Mouse (Mus musculus) forebrain, embryonic 16.5 days (tissue): ENCODE measurements around the gene Timp3. TPM values are rescaled to one million over a fixed set of nuclear protein-coding genes. Genes with fewer than 3 reads are reported as not detected.
A peak's percentile ranks its signal among the peaks of the same experiment; 100 is the strongest.

ENCODE experiments used
- ATAC-seq: fragments of 200-750 bp; cut with Nextera tagmentation; 2 replicates; pipeline ENCODE4 v1.8.0; 2017; ENCODE audit warnings: mild to moderate bottlenecking, moderate library complexity
- H3K27ac ChIP-seq: fragments of 300-500 bp; sonication (generic); 2 replicates; pipeline ENCODE4 v1.5.1; 2014; ENCODE audit warnings: low read length, control low read depth
- H3K27me3 ChIP-seq: fragments of 300-500 bp; sonication (generic); replicated peaks from 2 replicates; pipeline ENCODE4 v1.6.1; 2014; ENCODE audit warnings: low read length; ENCODE audit not compliant: control insufficient read depth, insufficient read depth
- H3K36me3 ChIP-seq: fragments of 300-500 bp; sonication (generic); 2 replicates; pipeline ENCODE4 v1.6.1; 2014; ENCODE audit not compliant: control insufficient read depth, insufficient read depth
- H3K4me1 ChIP-seq: fragments of 300-500 bp; sonication (generic); replicated peaks from 2 replicates; pipeline ENCODE4 v1.6.1; 2014; ENCODE audit warnings: low read length; ENCODE audit not compliant: control insufficient read depth, insufficient read depth
- H3K4me2 ChIP-seq: fragments of 300-500 bp; sonication (generic); 2 replicates; pipeline ENCODE4 v1.6.1; 2014; ENCODE audit warnings: mild to moderate bottlenecking, low read length, control low read depth
- H3K4me3 ChIP-seq: fragments of 300-500 bp; sonication (generic); replicated peaks from 2 replicates; pipeline ENCODE4 v1.5.1; 2014; ENCODE audit warnings: mild to moderate bottlenecking, low read length, control low read depth
- H3K9ac ChIP-seq: fragments of 300-500 bp; sonication (generic); replicated peaks from 2 replicates; pipeline ENCODE4 v1.6.1; 2014; ENCODE audit warnings: low read depth, low read length, control low read depth
- H3K9me3 ChIP-seq: fragments of 300-500 bp; sonication (generic); 2 replicates; pipeline ENCODE4 v1.6.1; 2016; ENCODE audit warnings: low read length; ENCODE audit not compliant: control insufficient read depth
- WGBS: fragments of 180-500 bp; shearing (Covaris S2); extraction: QIAGEN DNeasy Blood & Tissue Kit; methylation state at CpG from one replicate; pipeline ENCODE4 v1.1.7; 2014; 5-methylcytosine and 5-hydroxymethylcytosine counted together
- polyA plus RNA-seq: library from polyadenylated mRNA; unstranded; fragments of >200 nt; fragmentation: Nextera tagmentation; extraction: Ambion mirVana; gene quantifications from 2 replicates; pipeline ENCODE4 v1.2.1, GENCODE M21; 2015

The Timp3 gene
- polyA plus RNA-seq, 1 experiment from 2014 or later, result 21.4 TPM

DNA sequence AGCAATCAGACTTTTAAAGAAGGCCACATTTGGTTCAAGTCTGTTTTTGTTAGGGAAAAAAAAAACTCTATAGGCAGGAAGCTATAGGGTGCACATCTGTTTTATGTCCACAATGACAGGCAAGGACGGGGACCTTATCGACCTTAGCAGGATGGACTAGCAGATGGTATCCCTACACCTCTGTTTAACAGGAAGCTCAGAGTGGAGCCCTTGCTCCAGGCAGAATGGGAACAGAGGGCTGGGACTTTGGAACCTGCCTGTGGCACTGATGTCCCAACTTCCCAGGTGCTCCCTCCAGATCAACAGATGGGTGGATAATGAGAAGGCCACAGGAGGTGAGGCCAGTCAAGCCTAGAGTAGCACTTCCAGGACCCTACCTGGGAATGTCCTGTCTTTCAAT, 80.5 kb downstream of the Timp3 start:
- H3K4me1 ChIP-seq, result no peaks in the 10 kb centered on the region
- H3K27ac ChIP-seq, result no peak overlapping the region
- no peaks in the 10 kb centered on the region for H3K9me3 ChIP-seq
- 92% methylated on average over 2 of the region's 2 CpGs for WGBS
- ATAC-seq, result no peak
- H3K36me3 ChIP-seq, result no peaks in the 10 kb centered on the region
- no peak overlapping the region for H3K9ac ChIP-seq
- no peaks in the 10 kb centered on the region for H3K27me3 ChIP-seq
- no peak overlapping the region for H3K4me2 ChIP-seq
- no peak overlapping the region for H3K4me3 ChIP-seq

DNA sequence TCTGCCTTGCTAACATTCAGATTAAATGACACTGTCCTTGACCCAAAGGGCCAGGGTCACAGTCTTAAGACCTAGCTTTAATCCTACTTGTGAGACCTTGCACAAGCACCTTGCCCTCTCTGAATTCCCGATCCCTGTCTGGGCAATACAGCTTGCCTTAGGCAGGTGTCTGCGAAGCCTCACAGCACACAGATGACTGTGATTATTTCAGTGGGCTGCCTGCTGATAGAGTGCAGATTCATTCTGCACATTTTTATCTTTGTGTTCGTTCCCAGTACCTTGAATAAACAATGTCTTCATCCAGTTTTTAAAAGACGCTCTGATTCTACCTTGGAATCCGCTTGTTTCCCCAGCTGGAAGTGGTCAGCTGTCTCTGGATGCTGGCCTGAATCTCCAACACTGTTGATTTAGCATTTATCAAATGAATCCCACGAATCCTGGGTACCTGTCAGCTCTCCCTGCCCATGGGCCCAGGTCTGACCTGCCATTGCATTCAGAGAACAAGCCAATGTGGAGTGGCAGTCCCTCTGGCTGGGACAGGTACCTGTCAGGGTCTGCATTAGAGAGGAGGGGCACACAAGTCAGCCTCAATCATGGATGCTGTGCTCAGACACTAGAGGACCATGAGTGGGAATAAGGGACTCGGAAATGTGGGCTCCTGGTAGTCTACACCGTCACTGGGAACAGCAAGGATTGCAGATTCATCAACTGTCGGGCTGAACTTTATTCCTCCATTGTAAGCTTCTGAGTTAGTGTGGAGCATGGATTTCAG, 81.2 kb downstream of the Timp3 start:
- WGBS, result 81% methylated on average over 9 of the region's 9 CpGs
- no peak overlapping the region for H3K9ac ChIP-seq
- no peaks in the 10 kb centered on the region for H3K4me1 ChIP-seq
- H3K27me3 ChIP-seq, result no peaks in the 10 kb centered on the region
- ATAC-seq, result no peak
- no peak overlapping the region for H3K4me3 ChIP-seq
- no peak overlapping the region for H3K27ac ChIP-seq
- no peak overlapping the region for H3K4me2 ChIP-seq
- no peaks in the 10 kb centered on the region for H3K36me3 ChIP-seq
- H3K9me3 ChIP-seq, result no peaks in the 10 kb centered on the region

DNA sequence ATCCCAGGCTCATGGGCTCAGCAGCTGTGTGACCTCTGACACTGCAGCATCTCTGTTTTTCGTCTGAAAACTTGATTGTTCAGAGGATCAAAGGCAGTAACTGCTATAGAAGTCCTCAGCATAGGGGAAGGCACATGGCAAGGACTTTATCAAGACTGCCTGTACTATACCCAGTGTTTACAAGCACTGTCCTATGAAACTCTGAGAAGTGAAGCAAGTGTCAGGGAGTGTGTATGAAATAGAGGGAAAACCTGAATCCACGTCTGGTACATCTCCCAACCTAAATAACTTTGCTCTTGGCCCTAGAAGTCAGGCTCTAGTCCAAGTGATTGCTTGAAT, 81.7 kb downstream of the Timp3 start:
- H3K9me3 ChIP-seq, result no peaks in the 10 kb centered on the region
- H3K4me1 ChIP-seq, result no peaks in the 10 kb centered on the region
- no peak overlapping the region for H3K4me3 ChIP-seq
- no peak overlapping the region for H3K9ac ChIP-seq
- WGBS, result 41% methylated on average over 2 of the region's 2 CpGs
- H3K4me2 ChIP-seq, result no peak overlapping the region
- no peak overlapping the region for H3K27ac ChIP-seq
- H3K27me3 ChIP-seq, result no peaks in the 10 kb centered on the region
- ATAC-seq, result no peak
- no peaks in the 10 kb centered on the region for H3K36me3 ChIP-seq

DNA sequence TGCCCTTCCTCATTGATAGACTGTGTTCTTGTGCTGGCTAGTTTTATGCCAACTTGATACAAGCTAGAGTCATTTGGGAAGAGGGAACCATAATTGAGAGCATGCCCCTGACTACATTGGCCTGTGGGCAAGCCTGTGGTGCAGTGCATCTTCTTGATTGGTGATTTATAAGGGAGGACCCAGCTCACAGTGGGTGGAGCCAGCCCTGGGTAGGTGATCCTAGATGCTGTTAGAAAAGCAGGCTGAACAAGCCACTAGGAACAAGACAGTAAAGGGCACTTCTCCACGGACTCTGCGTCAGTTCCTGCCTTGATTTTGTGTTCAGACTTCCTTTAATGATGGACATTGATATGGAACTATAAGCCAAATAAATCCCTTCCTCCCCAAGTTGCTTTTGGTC, 84.5 kb downstream of the Timp3 start:
- H3K4me2 ChIP-seq, result no peak overlapping the region
- H3K9ac ChIP-seq, result no peak overlapping the region
- H3K4me3 ChIP-seq, result no peak overlapping the region
- ATAC-seq, result no peak
- 93% methylated on average over 2 of the region's 2 CpGs for WGBS
- peaks cover 12% of the 10 kb centered on the region for H3K4me1 ChIP-seq
- no peaks in the 10 kb centered on the region for H3K27me3 ChIP-seq
- no peaks in the 10 kb centered on the region for H3K36me3 ChIP-seq
- no peaks in the 10 kb centered on the region for H3K9me3 ChIP-seq
- H3K27ac ChIP-seq, result no peak overlapping the region

DNA sequence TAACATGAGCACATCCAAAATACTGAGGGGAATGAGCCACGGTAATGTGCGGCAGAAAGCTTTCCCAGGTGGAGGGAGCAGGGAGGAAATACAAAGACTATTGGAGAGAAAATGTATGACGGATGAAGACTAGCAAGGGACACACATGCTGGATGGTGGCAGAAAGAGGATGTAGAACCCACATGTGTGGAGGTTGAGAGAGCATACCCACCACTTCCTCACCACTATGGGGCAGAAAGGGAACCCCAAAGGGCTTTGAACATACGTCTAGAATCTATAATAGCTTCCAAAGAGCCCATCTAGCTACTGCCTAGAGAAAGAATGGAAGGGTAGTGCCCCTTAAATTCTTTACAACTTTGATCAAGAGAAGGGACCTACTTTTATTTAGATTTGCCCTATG, 85.5 kb downstream of the Timp3 start:
- no peak overlapping the region for H3K27ac ChIP-seq
- H3K9me3 ChIP-seq, result no peaks in the 10 kb centered on the region
- 76% methylated on average over 4 of the region's 4 CpGs for WGBS
- H3K36me3 ChIP-seq, result no peaks in the 10 kb centered on the region
- peaks cover 17% of the 10 kb centered on the region for H3K4me1 ChIP-seq
- H3K4me2 ChIP-seq, result no peak overlapping the region
- no peaks in the 10 kb centered on the region for H3K27me3 ChIP-seq
- ATAC-seq, result no peak
- no peak overlapping the region for H3K9ac ChIP-seq
- H3K4me3 ChIP-seq, result no peak overlapping the region

DNA sequence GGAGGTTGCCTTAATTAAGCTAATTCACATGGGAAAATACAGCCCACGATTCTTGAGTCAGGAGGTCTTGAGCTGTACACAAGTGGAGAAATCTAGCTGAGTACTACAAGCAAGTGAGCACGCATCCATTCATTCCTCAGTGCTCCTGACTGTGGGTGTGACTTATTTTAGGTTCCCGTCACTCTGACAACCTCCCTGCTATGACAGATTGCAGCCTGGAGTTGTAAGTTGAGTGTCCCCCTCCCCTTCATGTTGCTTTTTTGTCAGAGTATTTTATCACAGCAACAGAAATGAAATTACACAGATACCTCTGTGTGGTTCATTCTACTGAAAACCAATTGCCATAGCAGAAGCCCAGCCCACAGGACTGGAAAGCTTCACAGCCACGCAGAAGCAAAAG, 86.1 kb downstream of the Timp3 start:
- 69% methylated on average over 4 of the region's 4 CpGs for WGBS

DNA sequence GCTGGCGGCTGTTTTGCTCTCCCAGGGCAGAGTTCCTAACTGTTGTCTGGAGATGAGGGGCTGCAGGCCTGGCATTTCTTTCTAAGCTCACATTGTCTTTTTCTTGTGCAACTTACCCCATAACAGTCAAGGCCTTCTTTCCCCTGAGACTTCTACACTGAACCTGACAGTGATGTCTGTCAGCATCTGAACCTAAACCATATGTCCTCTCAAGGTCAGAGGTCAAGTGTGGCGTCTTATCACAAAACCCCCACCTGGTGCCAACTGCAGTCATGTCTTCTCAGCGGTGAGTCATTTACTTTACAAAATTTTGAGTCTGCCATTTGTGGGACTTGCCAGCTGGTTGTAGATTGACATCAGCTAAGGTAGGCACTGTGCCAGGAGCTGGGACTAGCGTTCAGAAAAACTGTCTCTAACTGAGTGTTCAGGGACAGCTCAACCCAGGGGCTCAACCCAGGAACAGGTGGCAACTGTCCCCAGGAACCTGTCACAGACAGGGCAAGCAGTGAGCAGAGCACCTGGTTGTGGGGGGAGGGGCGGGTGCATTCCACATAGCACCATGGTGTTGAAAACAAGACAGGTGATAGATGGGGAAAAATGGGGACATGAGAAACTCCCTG, 87.8 kb downstream of the Timp3 start:
- no peak overlapping the region for H3K9ac ChIP-seq
- H3K27me3 ChIP-seq, result no peaks in the 10 kb centered on the region
- H3K9me3 ChIP-seq, result no peaks in the 10 kb centered on the region
- peaks cover 17% of the 10 kb centered on the region for H3K4me1 ChIP-seq
- no peak overlapping the region for H3K4me2 ChIP-seq
- no peak overlapping the region for H3K27ac ChIP-seq
- WGBS, result 65% methylated on average over 5 of the region's 5 CpGs
- H3K4me3 ChIP-seq, result no peak overlapping the region
- ATAC-seq, result peak; percentile 45; the same call in 1 of the 2 replicates
- H3K36me3 ChIP-seq, result no peaks in the 10 kb centered on the region

More for the DNA sequence above, 86.1 kb downstream of the Timp3 start:
- Histone ChIP-seq H3K4me2 (no peak overlapping the region), H3K27ac (no peak overlapping the region), H3K36me3 (no peaks in the 10 kb centered on the region), H3K9me3 (no peaks in the 10 kb centered on the region), H3K4me1 (peaks cover 17% of the 10 kb centered on the region), H3K27me3 (no peaks in the 10 kb centered on the region), H3K4me3 (no peak overlapping the region), H3K9ac (no peak overlapping the region)
- ATAC-seq, result no peak

DNA sequence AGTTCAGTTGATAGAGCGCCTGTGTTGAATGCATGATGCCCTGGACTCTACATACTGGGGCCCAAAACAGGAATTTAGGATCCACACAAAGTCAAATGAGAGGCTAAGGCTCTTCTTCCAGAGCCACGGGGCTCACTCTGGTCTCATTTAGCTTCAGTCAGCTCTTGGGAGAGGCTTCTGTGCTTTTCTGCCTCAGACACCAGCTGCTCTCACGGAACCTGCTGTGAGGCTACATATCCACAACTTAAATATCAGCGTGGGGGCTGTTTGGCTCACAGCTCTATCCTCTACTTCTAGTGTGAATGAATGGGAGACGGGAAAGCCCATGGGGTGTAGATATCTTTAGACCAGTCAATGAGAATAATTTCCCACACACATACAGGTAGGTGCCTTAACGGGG, 88.6 kb downstream of the Timp3 start:
- Histone ChIP-seq H3K36me3 (no peaks in the 10 kb centered on the region), H3K27me3 (no peaks in the 10 kb centered on the region), H3K9ac (no peak overlapping the region), H3K4me2 (no peak overlapping the region), H3K9me3 (no peaks in the 10 kb centered on the region), H3K4me1 (peaks cover 17% of the 10 kb centered on the region), H3K27ac (no peak overlapping the region), H3K4me3 (no peak overlapping the region)
- WGBS, result 52% methylated on average over 6 of the region's 6 CpGs
- no peak; the same call in 1 of the 2 replicates for ATAC-seq

DNA sequence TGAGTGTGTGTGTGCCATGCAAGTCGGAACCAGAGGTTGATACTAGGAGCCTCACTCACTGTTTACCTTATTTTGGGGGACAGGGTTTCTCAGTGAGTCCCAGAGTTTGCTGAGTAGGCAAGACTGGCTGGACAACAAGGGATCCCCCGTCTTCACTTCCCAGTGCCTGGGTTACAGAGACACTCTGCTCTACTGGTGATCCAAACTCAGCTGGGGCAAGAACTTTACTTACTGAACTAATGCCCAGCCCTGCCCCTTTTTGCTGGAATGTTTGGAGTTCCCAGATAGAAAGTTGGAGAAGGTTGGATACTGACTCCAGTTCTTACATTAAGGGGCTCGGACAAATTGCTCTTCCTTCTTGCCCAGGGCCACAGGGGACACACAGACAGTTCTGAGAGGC, 89.2 kb downstream of the Timp3 start:
- WGBS, result 76% methylated on average over 3 of the region's 3 CpGs
- Histone ChIP-seq H3K4me1 (peaks cover 17% of the 10 kb centered on the region), H3K4me3 (no peak overlapping the region), H3K27me3 (no peaks in the 10 kb centered on the region), H3K4me2 (no peak overlapping the region), H3K27ac (no peak overlapping the region; the same call in 1 of the 2 replicates), H3K9me3 (no peaks in the 10 kb centered on the region), H3K9ac (no peak overlapping the region), H3K36me3 (no peaks in the 10 kb centered on the region)
- no peak for ATAC-seq
